Mouse (Mus musculus) forebrain, embryonic 10.5 days (tissue): Measurements from ENCODE around the gene Smim14. TPM values are rescaled to one million over a fixed set of nuclear protein-coding genes. Genes with fewer than 3 reads are reported as not detected.

Source experiments
- DNase-seq: peaks from one replicate; pipeline ENCODE4 v3.0.0-alpha.2; 2017; ENCODE audit warnings: low spot score; ENCODE audit errors: extremely low spot score
- H3K27ac ChIP-seq: fragments of 300-500 bp; sonication (generic); 2 replicates; pipeline ENCODE4 v1.5.1; 2016; ENCODE audit warnings: mild to moderate bottlenecking
- H3K27me3 ChIP-seq: fragments of 300-500 bp; sonication (generic); 2 replicates; pipeline ENCODE4 v1.6.1; 2016; ENCODE audit warnings: mild to moderate bottlenecking; ENCODE audit not compliant: poor library complexity, severe bottlenecking
- H3K36me3 ChIP-seq: fragments of 300-500 bp; sonication (generic); replicated peaks from 2 replicates; pipeline ENCODE4 v1.6.1; 2016; ENCODE audit warnings: mild to moderate bottlenecking, moderate library complexity
- H3K4me1 ChIP-seq: fragments of 300-500 bp; sonication (generic); 2 replicates; pipeline ENCODE4 v1.6.1; 2016
- H3K4me3 ChIP-seq: fragments of 300-500 bp; sonication (generic); 2 replicates; pipeline ENCODE4 v1.5.1; 2016; ENCODE audit warnings: mild to moderate bottlenecking, moderate library complexity
- H3K9me3 ChIP-seq: fragments of 300-500 bp; sonication (generic); 2 replicates; pipeline ENCODE4 v1.6.1; 2016; ENCODE audit warnings: mild to moderate bottlenecking, moderate library complexity
- WGBS: fragments of 180-500 bp; shearing (Covaris S2); methylation state at CpG from one replicate; pipeline ENCODE4 v1.1.7; 2016; 5-methylcytosine and 5-hydroxymethylcytosine counted together
- polyA plus RNA-seq: library from polyadenylated mRNA; unstranded; fragments of >200 nt; fragmentation: Nextera tagmentation; extraction: Ambion mirVana; gene quantifications from 2 replicates; pipeline ENCODE4 v1.2.1, GENCODE M21; 2016

Smim14 gene
- polyA plus RNA-seq, 1 experiment from 2014 or later, result 50.8 TPM

- peak overlapping the region; percentile 29 for H3K4me3 ChIP-seq
- H3K36me3 ChIP-seq, result peaks cover 51% of the 10 kb centered on the region
- H3K9me3 ChIP-seq, result no peaks in the 10 kb centered on the region
- H3K27ac ChIP-seq, result peak overlapping the region; percentile 84
- peaks cover 11% of the 10 kb centered on the region for H3K4me1 ChIP-seq
- 17% methylated on average over 26 of the region's 26 CpGs for WGBS
- peak; percentile 42 for DNase-seq
- no peaks in the 10 kb centered on the region for H3K27me3 ChIP-seq
Observed at GRCm38 (mm10) chr5:65415653-65416458, 121.1 kb downstream of the Smim14 start.

GRCm38 (mm10) chr5:65407989-65408388, 129.0 kb downstream of the Smim14 start:
- peak overlapping the region; percentile 51; the same call in 1 of the 2 replicates for H3K27ac ChIP-seq
- H3K27me3 ChIP-seq, result no peaks in the 10 kb centered on the region
- DNase-seq, result peak; percentile 29
- WGBS, result 19% methylated on average over 12 of the region's 12 CpGs
- H3K9me3 ChIP-seq, result no peaks in the 10 kb centered on the region
- H3K4me1 ChIP-seq, result peaks cover 13% of the 10 kb centered on the region
- peak overlapping the region; percentile 8; the same call in 1 of the 2 replicates for H3K4me3 ChIP-seq
- H3K36me3 ChIP-seq, result peaks cover 69% of the 10 kb centered on the region

GRCm38 (mm10) chr5:65401251-65401994, 135.6 kb downstream of the Smim14 start:
- H3K9me3 ChIP-seq, result no peaks in the 10 kb centered on the region
- no peak overlapping the region for H3K4me3 ChIP-seq
- 34% methylated on average over 2 of the region's 2 CpGs for WGBS
- no peaks in the 10 kb centered on the region for H3K27me3 ChIP-seq
- DNase-seq, result peak; percentile 71
- H3K4me1 ChIP-seq, result no peaks in the 10 kb centered on the region
- H3K36me3 ChIP-seq, result peaks cover 93% of the 10 kb centered on the region
- H3K27ac ChIP-seq, result no peak overlapping the region

Other genes starting within 250 kb of the Smim14 start
- 103 and 110 TPM in 2 replicates for gene Rfc1, start 201.5 kb downstream of the Smim14 start, polyA plus RNA-seq
- gene Klb, start 188.9 kb downstream of the Smim14 start, polyA plus RNA-seq, result 0.04 and 0.12 TPM in 2 replicates
- 993 and 1,007 TPM in 2 replicates for gene Rpl9, start 145.7 kb downstream of the Smim14 start, polyA plus RNA-seq
- 68.9 and 72.5 TPM in 2 replicates for gene Lias, start 145.7 kb downstream of the Smim14 start, polyA plus RNA-seq
- gene Ugdh, start 101.2 kb downstream of the Smim14 start, polyA plus RNA-seq, result 62.9 and 64.5 TPM in 2 replicates
- gene Gm43552, start 44.4 kb downstream of the Smim14 start, polyA plus RNA-seq, result not detected in 2 replicates
- gene Ube2k, start within 50 bp of the Smim14 start, polyA plus RNA-seq, result 200 and 207 TPM in 2 replicates
- gene Pds5a, start 161.1 kb upstream of the Smim14 start, polyA plus RNA-seq, result 106 and 108 TPM in 2 replicates
- gene N4bp2, start 226.3 kb upstream of the Smim14 start, polyA plus RNA-seq, result 34.7 and 36.4 TPM in 2 replicates